Mouse (Mus musculus) CH12F3 (cell line): Measurements from ENCODE around the gene Ttl.

ENCODE experiments used
- in situ Hi-C: fragments of 300-500 bp; cut with MboI; formaldehyde crosslinking; loops from 2 replicates; pipeline ENCODE4 v1.14.3; 2020; ENCODE audit warnings: low sequenced_read_pairs

Ttl gene

GRCm38 (mm10) chr2:129083514-129083913 is 17.8 kb downstream of the Ttl start:
- in situ Hi-C loops: no loop called here

GRCm38 (mm10) chr2:129084959-129085358 is 19.2 kb downstream of the Ttl start:
- in situ Hi-C loops: no loop called here

GRCm38 (mm10) chr2:129087520-129087919 is 21.8 kb downstream of the Ttl start:
- in situ Hi-C loops: no loop called here

DNA sequence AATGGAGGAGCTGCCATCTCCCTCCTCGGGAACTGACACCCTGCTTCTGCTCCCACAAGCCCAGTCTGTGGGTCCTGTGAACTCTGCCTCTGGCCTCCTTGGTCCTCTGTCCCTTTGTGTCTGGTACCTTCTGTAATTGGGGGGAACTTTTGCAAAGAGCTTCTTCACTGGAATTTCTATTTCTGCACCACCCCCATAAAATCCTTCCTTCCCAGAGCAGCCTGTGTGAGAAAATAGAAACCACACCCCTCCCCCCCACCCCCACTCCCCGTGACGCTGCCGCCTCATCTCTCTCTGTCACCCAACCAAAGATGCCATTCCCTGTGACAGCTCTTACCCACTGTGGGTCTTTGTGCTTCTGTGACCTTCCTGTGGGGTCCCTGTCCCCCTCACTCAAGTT is 24.6 kb downstream of the Ttl start:
- in situ Hi-C loops: no loop called here

- in situ Hi-C loops: no loop called here
Measured at GRCm38 (mm10) chr2:129092810-129093209, 27.1 kb downstream of the Ttl start.

- in situ Hi-C loops: no loop called here
Measured at GRCm38 (mm10) chr2:129093926-129094724, 28.4 kb downstream of the Ttl start.

GRCm38 (mm10) chr2:129100784-129101310 is 35.1 kb downstream of the Ttl start, which contains the start of gene Polr1b:
Gene Polr1b, plus strand, starts transcription at chr2:129100995.
- in situ Hi-C loops: no loop called here

- in situ Hi-C loops: no loop called here
Measured at GRCm38 (mm10) chr2:129112924-129113323, 47.2 kb downstream of the Ttl start.

DNA sequence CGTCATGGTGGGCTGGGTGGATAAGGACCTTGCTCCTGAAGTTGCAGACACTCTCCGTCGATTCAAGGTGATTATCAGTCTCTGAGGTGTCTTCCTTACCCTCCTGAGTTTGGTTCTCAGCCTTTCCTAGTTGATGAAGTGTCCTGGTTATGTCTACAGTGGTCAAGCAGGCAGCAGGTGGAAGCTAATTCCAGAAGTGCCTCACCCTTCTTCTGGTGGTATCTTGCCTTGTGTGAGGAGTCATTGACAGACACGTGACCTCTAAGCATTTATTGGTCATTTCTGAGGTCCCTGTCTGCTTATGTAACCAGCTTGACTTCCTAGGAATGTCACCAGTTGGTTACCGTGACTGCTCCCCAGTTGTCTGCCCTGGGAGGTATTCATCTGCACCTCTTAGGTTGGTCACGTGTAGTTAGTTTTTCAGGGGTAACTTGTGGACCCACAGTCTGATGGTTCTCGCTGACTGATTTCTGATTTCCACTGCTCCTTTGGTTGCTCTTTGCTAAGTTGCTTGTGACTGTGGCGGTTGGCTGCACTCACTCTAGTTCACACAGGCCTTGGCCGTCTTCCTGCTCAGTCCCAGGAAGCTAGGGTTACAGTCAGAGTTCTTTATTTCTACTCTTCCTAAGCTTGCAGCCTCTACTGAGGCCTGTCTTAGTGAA is 50.1 kb downstream of the Ttl start:
- in situ Hi-C loops: no loop called here

GRCm38 (mm10) chr2:129116368-129116739 is 50.6 kb downstream of the Ttl start:
- in situ Hi-C loops: no loop called here

GRCm38 (mm10) chr2:129118061-129118460 is 52.3 kb downstream of the Ttl start:
- in situ Hi-C loops: no loop called here

- in situ Hi-C loops: no loop called here
Measured at GRCm38 (mm10) chr2:129121986-129122385, 56.2 kb downstream of the Ttl start.

DNA sequence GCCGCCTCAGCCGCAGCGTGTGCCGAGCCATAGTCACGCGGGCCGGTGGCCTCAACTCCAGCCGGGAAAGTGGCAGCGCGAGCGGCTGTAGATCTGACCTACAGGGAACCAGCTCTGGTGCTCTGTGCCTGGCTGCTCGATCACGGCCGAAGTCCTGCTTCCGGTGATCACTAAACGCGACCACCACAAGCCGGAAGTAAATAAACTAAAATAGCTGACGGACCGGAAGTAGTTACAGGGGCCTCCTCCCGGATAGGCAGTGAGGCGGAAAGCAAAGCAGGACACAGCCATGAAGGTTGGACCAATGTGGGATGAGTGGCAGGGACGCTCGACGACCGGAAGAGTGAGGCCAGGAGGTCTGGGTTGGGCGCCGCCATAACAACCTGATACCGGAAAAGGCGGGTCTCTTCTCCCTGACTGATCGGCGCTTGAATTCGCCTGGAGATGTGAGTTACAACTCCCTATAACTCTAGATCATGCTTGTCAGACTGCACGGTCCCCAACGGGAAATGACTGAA is 63.7 kb downstream of the Ttl start, which contains the start of gene Chchd5:
TSS of gene Chchd5 (plus strand) at position 289 of the 518 bp plus-strand sequence.
- in situ Hi-C loops: no loop called here

DNA sequence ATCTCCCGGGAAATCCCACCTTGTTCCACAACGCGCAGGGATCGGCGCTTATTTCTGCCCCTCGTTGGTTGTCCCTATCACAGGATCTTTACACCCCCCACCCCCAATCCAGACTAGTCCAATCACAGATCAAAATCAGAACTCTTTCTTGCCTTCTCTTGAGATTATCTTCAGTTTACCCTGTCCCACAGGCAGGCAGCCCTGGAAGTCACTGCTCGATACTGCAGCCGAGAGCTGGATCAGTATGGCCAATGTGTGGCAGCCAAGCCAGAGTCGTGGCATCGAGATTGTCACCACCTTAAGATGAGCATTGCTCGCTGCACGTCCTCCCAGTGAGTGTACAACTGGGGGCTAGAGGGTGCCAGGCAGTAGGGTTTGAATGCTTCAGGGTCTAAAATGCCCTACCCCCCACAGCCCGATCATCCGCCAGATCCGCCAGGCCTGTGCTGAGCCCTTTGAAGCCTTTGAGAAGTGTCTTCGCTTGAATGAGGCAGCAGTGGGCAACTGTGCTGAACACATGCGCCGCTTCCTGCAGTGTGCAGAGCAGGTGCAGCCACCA is 64.3 kb downstream of the Ttl start:
- in situ Hi-C loops: no loop called here

DNA sequence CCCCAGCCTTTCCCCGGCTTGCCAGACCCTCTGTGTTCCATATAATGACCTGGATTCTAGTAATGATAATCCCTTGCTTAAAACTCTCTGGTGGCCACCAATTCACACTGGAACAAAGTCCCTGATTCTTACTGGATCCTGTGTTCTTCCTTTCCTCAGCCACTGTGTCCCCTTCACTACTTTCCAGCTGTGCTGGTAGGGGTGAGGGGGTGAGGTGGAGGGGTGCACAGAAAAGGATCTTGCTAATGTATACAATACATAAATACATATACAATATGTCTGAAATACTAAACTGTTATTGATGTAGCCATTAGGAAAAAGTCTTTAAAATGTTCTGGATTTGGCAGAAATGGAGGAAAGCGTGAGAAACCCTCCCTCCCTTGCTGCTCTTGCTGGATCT is 65.0 kb downstream of the Ttl start:
- in situ Hi-C loops: no loop called here

- in situ Hi-C loops: no loop called here
Measured at GRCm38 (mm10) chr2:129132231-129132630, 66.5 kb downstream of the Ttl start.

DNA sequence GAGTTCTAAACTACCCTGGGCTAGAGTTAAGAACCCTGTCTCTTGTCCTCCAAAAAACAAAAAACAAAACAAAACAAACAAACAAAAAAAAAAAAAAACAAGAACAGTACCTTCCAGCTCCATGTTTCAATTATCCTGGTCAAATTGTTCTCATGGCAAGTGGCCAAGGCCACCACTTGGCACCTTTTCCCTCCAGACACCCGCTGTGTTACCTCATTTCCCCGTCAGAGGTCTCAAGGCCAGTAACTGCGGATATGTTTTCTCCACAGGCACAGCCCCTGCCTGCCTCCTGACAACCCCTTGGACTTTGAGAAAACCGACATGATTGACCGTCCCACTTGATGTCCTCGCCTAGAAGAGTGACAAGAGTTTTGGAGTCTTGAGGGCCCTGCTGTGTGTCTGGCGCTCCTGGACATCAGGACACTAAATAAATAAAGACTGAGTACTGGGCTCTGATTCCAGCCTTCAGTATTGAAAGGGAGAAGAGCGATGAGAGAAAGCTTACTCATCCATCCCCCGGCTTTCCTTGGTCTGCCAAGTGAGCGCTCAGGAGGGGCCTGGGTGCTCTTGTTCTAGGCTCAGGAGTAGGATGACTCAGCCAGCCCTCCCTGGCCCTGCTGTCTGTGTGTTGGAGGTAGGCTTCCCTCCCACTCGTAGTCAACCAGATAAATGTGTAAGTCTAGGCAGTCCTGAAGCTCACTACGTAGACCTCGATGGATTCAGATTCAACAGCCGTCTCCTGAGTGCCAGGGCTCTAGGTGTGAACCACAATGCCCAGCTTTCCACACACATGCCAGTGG is 67.5 kb downstream of the Ttl start:
- in situ Hi-C loops: no loop called here

DNA sequence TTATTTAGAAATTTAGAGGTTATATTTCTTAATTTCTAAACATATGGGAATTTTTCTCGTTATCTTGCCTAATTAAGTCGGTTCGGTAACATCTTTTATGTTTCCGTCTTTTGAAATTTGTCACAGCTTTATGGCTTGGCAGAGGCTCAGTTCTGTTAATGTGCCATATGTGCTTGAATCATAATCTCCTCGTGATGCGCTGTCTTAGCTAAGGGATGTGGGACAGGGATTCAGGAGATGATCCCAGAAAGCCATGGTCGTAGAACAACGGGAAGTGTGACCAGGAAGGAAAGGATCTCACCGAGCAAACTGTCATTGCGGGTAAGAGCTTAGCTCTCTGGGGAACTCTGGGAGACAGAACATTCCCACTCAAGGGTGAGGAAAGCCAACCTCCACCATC is 74.2 kb downstream of the Ttl start:
- in situ Hi-C loops: no loop called here
